ENCODE assay signal across 10 mouse cellular contexts in the genomic region with DNA sequence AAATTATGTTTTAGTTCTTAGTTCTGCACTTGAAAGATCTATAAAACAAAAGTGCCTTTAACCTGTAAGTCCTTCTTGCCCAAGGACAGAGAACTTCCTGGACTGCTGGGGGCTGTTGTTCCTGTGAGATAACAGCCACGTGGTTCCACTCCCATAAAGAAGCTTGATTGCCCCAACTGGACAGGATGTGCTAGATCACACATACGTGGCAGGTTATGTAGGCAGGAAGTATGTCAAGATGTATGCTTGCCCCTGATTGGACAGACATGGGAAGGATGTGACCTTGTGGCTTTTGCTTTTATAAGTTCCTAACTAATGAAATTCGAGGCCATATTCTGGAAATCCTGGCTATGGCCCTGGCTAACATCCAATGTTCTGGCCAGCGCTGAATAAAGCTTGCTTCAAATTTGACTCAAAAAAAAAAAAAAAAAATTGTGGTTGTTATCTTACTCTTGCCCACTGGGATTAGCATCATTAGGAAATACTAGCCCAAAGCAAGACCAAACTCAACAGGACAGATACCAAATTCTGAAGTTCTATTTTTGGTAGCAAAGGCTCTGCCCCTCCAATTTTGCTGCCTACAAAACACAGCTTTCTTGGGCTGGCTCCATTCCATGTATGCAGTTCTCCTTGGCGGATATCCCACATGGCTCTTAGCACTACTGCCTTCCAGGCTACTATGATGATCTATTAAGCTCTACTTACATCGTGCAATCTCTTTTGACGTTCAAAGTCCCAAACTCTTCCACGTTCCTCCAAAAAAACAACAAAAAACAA. TPM values are rescaled to one million over a fixed set of nuclear protein-coding genes. Genes with fewer than 3 reads are reported as not detected.
DNase-seq lines count a peak whose midpoint lies in the region; ATAC-seq and TF ChIP-seq lines count a peak whose summit lies in the region.
"Had no signal": no experiment of that assay in that cellular context is flagged by ENCODE, and none has a peak within 500 bp of the region (broad histone marks: within the 10 kb centered on the region; RNA-seq: fewer than 3 reads in every experiment).

No protein-coding gene starts in this region.

- no peaks in the 10 kb centered on the region for H3K27me3 ChIP-seq in kidney, embryonic 15.5 days
- no peaks in the 10 kb centered on the region for H3K27me3 ChIP-seq in megakaryocyte, embryonic 14.5 days (replicated peaks)
- H3K27me3 ChIP-seq in midbrain, embryonic 10.5 days (ENCODE audit: low read depth, poor library complexity, severe bottlenecking), result no peaks in the 10 kb centered on the region
- H3K27me3 ChIP-seq: neural tube, embryonic 12.5 days had no signal

- H3K9ac ChIP-seq in kidney, embryonic 15.5 days, result no peak overlapping the region
- H3K9ac ChIP-seq: neural tube, embryonic 12.5 days had no signal

- TF ChIP-seq POLR2A in brain, embryonic 14.5 days (IDR thresholded peaks at IDR 0.05; ENCODE audit: borderline replicate concordance, extremely low read depth, insufficient read depth, insufficient read length, poor library complexity, severe bottlenecking), result no peak

- no peak for ATAC-seq in kidney, embryonic 15.5 days (replicated peaks; ENCODE audit: low FRiP score)

- no peak overlapping the region for H3K4me3 ChIP-seq in kidney, embryonic 15.5 days (replicated peaks)
- peak overlapping the region; percentile 66 for H3K4me3 ChIP-seq in megakaryocyte, embryonic 14.5 days (replicated peaks)
- H3K4me3 ChIP-seq in midbrain, embryonic 10.5 days, result no peak overlapping the region
- H3K4me3 ChIP-seq: gastrocnemius, adult 2 months; neural tube, embryonic 12.5 days had no signal

- H3K9me3 ChIP-seq in kidney, embryonic 15.5 days (replicated peaks), result no peaks in the 10 kb centered on the region
- peaks cover 3% of the 10 kb centered on the region; the same call in 1 of the 2 replicates for H3K9me3 ChIP-seq in megakaryocyte, embryonic 14.5 days
- no peaks in the 10 kb centered on the region for H3K9me3 ChIP-seq in midbrain, embryonic 10.5 days (replicated peaks)
- H3K9me3 ChIP-seq: neural tube, embryonic 12.5 days had no signal

- 61% methylated on average over 8 of the region's 8 CpGs for WGBS in kidney, embryonic 15.5 days
- WGBS in midbrain, embryonic 10.5 days, result 86% methylated on average over 8 of the region's 8 CpGs

- no peak for TF ChIP-seq CTCF in brain, embryonic 14.5 days (IDR thresholded peaks at IDR 0.05; ENCODE audit: borderline replicate concordance, extremely low read depth, insufficient read depth, insufficient read length)

- H3K4me2 ChIP-seq in kidney, embryonic 15.5 days, result no peak overlapping the region
- H3K4me2 ChIP-seq: neural tube, embryonic 12.5 days had no signal

- H3K36me3 ChIP-seq in kidney, embryonic 15.5 days, result no peaks in the 10 kb centered on the region
- peaks cover 8% of the 10 kb centered on the region for H3K36me3 ChIP-seq in megakaryocyte, embryonic 14.5 days (replicated peaks; ENCODE audit: low read length)
- H3K36me3 ChIP-seq in midbrain, embryonic 10.5 days, result no peaks in the 10 kb centered on the region
- H3K36me3 ChIP-seq: neural tube, embryonic 12.5 days had no signal

- DNase-seq in adrenal gland, postnatal 36 days, result peak; percentile 20 to 23
- no peak for DNase-seq in adrenal gland, adult 8-10 months
- peak; percentile 18 to 29 for DNase-seq in kidney, postnatal 4 days
- DNase-seq in brain, embryonic 14.5 days (ENCODE audit: low read depth), result peak; percentile 66
- no peak for DNase-seq in midbrain, embryonic 10.5 days (ENCODE audit: low spot score)
- no peak for DNase-seq in right cerebral cortex, postnatal 10 days (ENCODE audit: low spot score in 2 of 2)
- DNase-seq: gastrocnemius, adult 2 months had no signal

- H3K4me1 ChIP-seq in kidney, embryonic 15.5 days, result peaks cover 5% of the 10 kb centered on the region
- H3K4me1 ChIP-seq in megakaryocyte, embryonic 14.5 days, result peaks cover 41% of the 10 kb centered on the region
- peaks cover 9% of the 10 kb centered on the region; the same call in 1 of the 2 replicates for H3K4me1 ChIP-seq in midbrain, embryonic 10.5 days
- H3K4me1 ChIP-seq: neural tube, embryonic 12.5 days had no signal

- no peak overlapping the region for H3K27ac ChIP-seq in kidney, embryonic 15.5 days
- H3K27ac ChIP-seq in midbrain, embryonic 10.5 days (replicated peaks), result no peak overlapping the region
- H3K27ac ChIP-seq: gastrocnemius, adult 2 months; neural tube, embryonic 12.5 days had no signal

RNA-seq across cellular contexts. Expression of gene H2afz, which starts 3.7 kb away (rescaled TPM):
- 100 to 1,000 TPM; 149 to 188 TPM for total RNA-seq in adrenal gland, postnatal 36 days (2021)
- 100 to 1,000 TPM; 124 to 155 (median 138) TPM for total RNA-seq in adrenal gland, adult 8-10 months (2022)
- 2,163 and 2,393 TPM in 2 replicates for polyA plus RNA-seq in kidney, embryonic 15.5 days (2015; fragmentation: Nextera tagmentation; extraction: Ambion mirVana)
- polyA plus RNA-seq in brain, embryonic 14.5 days (2012; rRNA removed), result 786 and 1,264 TPM in 2 replicates
- polyA plus RNA-seq in megakaryocyte, embryonic 14.5 days (2012; ENCODE audit: insufficient read depth, low replicate concordance), result 1,556 and 2,515 TPM in 2 replicates
- polyA plus RNA-seq in midbrain, embryonic 10.5 days (2016; fragmentation: Nextera tagmentation; extraction: Ambion mirVana), result 3,193 and 3,605 TPM in 2 replicates

RNA-seq across cellular contexts. Expression of gene Dnajb14, which starts 6.9 kb away (rescaled TPM):
- 10 to 100 TPM; 20.6 to 21.1 TPM for total RNA-seq in adrenal gland, postnatal 36 days (2021)
- 10 to 100 TPM; 21.1 to 29.1 (median 27.3) TPM for total RNA-seq in adrenal gland, adult 8-10 months (2022)
- 10.1 and 10.8 TPM in 2 replicates for polyA plus RNA-seq in kidney, embryonic 15.5 days (2015; fragmentation: Nextera tagmentation; extraction: Ambion mirVana)
- polyA plus RNA-seq in brain, embryonic 14.5 days (2012; rRNA removed), result 7.7 and 12.1 TPM in 2 replicates
- 0.76 and 2.5 TPM in 2 replicates for polyA plus RNA-seq in megakaryocyte, embryonic 14.5 days (2012; ENCODE audit: insufficient read depth, low replicate concordance)
- polyA plus RNA-seq in midbrain, embryonic 10.5 days (2016; fragmentation: Nextera tagmentation; extraction: Ambion mirVana), result 4.8 and 7.0 TPM in 2 replicates

RNA-seq across cellular contexts. Expression of gene Lamtor3, which starts 57.7 kb away (rescaled TPM):
- total RNA-seq in adrenal gland, postnatal 36 days (2021), result 10 to 100 TPM; 74.6 to 80.6 TPM
- total RNA-seq in adrenal gland, adult 8-10 months (2022), result 10 to 100 TPM; 62.8 to 80.3 (median 71.5) TPM
- polyA plus RNA-seq in kidney, embryonic 15.5 days (2015; fragmentation: Nextera tagmentation; extraction: Ambion mirVana), result 111 and 113 TPM in 2 replicates
- polyA plus RNA-seq in brain, embryonic 14.5 days (2012; rRNA removed), result 77.3 and 97.8 TPM in 2 replicates
- polyA plus RNA-seq in megakaryocyte, embryonic 14.5 days (2012; ENCODE audit: insufficient read depth, low replicate concordance), result 5.9 and 25.2 TPM in 2 replicates
- polyA plus RNA-seq in midbrain, embryonic 10.5 days (2016; fragmentation: Nextera tagmentation; extraction: Ambion mirVana), result 91.6 and 91.8 TPM in 2 replicates

Comparison
In these comparisons a context has a peak if more than half of its experiments do, and no peak if none do; other contexts are left out.
1. DNase-seq: peak in adrenal gland, postnatal 36 days (2 of 2), kidney, postnatal 4 days (2 of 2) and brain, embryonic 14.5 days (single experiment); none in adrenal gland, adult 8-10 months (single experiment), midbrain, embryonic 10.5 days (single experiment) and right cerebral cortex, postnatal 10 days (0 of 2).